Mouse (Mus musculus) liver, postnatal 0 days (tissue): ENCODE results near the gene Angptl2.

Source experiments
- CTCF ChIP-seq: sonication (generic); IDR thresholded peaks from 2 replicates; pipeline ENCODE4 v1.5.1; 2016; ENCODE audit warnings: antibody characterized with exemption, low read depth
- EP300 ChIP-seq: IDR thresholded peaks from 2 replicates; pipeline ENCODE4 v1.6.1; 2016; ENCODE audit warnings: antibody characterized with exemption, low read depth, mild to moderate bottlenecking

DNA sequence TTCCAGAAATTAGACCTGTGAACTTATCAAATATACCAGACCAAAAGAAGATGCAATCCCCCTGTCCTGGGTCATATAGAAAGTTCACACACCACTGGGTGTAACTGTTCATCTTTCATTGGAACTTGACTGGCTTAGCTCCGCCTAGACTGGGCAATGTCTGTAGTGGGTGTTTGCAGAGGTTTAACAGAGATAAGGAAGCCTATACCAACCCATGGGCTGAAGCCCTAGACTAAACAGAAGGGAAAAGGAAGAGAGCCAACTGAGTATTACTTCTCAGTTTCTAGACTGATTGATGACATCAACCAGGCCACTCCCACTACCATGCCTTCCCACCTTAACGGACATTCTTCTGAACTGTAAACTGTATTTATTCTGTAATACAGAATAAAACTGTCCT lies 76.2 kb downstream of the Angptl2 start:
- no peak for TF ChIP-seq CTCF
- no peak for TF ChIP-seq EP300
